Mouse (Mus musculus) adrenal gland, adult 2 months (tissue): ENCODE measurements at regions not wholly inside any gene's neighbourhood (a gene's known extent, or its start where the extent isn't known, plus 50 kb on each side); places are given as distances from the start of the nearest gene placed in this dataset.
A peak's percentile ranks its signal among the peaks of the same experiment; 100 is the strongest.

Experiments
- DNase-seq: peaks from one replicate; pipeline ENCODE4 v3.0.0; 2021

DNA sequence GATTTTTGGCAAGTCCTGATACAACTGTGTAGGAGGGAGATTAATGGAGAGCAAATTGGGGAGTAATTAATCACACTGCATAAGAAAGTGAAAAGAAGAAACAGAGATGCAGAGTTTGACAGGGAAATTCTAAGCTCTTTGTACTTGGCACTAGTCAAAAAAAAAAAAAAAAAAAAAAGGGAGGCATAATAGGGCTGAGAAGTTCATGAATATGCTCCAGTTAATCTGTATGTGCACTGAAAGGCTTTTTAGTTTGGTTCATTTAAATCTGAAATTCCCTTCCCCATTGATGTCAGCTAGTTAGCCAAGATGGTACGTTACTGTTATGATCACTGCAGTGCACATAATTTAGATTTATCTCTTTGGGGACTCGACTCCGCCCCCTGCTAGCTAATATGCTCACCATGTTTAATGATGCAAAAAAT is 470.8 kb upstream of the Map3k7 start:
- DNase-seq: no peak

DNA sequence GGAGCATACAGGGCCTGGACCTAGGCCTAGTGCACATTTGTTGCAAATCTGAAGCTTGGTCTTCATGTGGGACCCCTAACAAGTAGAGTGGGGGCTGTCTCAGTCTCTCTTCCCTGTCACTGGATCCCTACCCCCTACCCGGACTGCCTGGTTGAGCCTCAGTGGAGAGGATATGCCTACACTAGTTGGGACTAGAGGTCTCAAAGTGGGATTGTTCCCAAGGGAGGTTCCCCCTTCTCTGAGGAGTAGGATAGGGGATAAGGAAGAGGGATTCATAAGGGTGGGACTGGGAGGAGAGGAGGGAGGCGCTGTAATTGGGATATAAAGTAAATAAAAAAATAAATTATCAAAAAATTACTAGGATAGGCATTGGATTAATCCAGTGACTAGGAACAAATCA is 464.0 kb upstream of the Map3k7 start:
- DNase-seq: no peak

DNA sequence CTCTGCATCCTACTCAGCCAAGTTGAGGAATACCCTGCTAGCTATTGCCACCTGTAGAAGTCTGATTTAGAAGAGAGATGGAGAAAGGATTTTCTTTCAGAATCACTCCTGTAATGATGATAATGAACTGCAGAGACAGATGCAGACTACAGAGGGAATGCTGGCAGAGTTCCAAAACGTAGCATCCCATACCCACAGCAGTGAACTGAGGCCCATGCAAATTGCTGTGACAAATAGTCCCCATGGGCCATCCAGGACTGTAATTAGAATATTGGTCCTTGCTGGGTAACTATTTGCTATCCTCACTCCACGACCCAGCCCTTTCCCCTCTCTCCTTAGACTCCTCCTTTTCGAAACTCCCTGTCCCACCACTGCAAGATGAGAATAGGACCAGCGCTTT is 463.5 kb upstream of the Map3k7 start:
- DNase-seq: no peak

GRCm38 (mm10) chr4:31525638-31526207 is 438.2 kb upstream of the Map3k7 start:
- DNase-seq: no peak

DNA sequence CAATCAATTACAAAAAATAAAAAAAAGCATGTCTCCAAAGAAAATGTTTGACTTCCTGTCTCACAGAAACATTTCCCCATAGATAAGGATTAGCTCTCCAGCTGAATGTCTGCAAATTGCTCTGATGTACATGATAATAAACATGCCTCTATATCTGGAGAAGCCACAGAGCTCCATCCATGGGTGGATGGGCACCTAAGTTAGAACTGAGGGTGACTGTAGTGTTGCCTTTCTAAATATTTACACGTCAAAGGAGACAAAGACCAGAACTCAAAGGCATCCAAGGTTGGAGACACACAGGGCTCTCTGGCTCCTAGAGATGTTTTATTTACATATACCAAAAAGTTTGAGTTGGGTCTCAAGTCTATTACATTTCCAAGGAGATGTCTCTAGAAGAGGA is 427.1 kb upstream of the Map3k7 start:
- no peak for DNase-seq

- DNase-seq: no peak
Measured at GRCm38 (mm10) chr4:31553780-31554394, 410.0 kb upstream of the Map3k7 start.

GRCm38 (mm10) chr4:31555077-31555476 is 408.8 kb upstream of the Map3k7 start:
- DNase-seq: no peak

GRCm38 (mm10) chr4:31557261-31557660 is 406.6 kb upstream of the Map3k7 start:
- no peak for DNase-seq

DNA sequence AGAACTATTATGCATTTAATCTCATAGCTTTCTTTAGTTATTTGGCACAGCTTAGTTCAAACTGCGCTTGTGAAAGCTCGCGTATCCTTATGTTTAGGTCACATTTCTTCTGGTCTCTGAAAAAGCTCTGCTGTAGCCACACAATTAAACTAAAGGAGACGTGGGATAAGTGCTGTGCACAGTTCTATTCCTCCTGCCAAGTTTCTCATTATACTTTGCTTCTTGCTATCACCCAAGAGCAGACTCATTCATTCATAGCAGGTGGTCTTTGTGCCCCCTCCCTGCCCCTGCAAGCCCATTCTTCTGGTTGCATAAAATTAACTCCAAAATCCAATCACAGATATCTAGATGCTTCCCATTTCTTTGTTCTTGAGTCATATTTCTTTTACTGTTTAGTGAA is 403.6 kb upstream of the Map3k7 start:
- DNase-seq: no peak

- DNase-seq: no peak
Measured at GRCm38 (mm10) chr4:31561183-31561582, 402.7 kb upstream of the Map3k7 start.

DNA sequence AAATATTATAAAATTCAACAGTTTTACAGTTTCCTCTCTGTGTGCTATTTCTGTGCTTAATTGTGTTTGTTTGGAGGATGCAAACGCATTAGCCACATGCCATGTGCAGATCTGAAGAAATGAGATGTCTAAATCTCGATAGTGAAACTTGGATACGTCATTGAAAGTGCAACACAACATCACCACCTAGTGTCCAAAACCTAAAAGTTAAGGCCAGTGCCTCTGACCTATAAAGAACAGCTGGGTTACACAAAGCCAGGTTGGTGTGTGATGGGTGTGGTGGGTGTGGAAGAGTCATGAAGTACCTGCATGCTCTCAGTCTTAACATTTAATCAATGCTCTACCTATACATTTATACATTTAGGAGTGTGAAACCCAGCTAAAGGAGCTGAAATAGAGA is 402.1 kb upstream of the Map3k7 start:
- DNase-seq: peak; percentile 15

DNA sequence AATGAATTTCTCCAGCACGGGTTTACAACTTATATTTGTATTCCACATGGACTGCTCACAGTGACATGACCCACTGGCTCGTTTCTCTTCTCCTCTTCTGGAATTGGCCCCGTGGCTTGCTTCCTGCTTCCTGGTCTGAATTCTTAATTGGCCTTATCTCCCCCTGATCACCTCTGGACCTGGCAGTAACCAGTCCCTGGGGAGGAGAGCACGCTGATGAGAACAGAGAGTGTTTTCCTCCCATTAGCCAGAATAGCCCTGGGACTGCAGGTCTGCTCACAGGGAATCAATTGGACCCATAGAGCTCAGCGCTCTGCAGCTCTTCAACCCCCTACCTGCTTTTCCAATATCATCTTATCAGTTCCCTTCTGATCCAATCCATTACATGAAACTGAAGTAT is 397.7 kb upstream of the Map3k7 start:
- DNase-seq: peak; percentile 2

GRCm38 (mm10) chr4:31566834-31567233 is 397.1 kb upstream of the Map3k7 start:
- no peak for DNase-seq

DNA sequence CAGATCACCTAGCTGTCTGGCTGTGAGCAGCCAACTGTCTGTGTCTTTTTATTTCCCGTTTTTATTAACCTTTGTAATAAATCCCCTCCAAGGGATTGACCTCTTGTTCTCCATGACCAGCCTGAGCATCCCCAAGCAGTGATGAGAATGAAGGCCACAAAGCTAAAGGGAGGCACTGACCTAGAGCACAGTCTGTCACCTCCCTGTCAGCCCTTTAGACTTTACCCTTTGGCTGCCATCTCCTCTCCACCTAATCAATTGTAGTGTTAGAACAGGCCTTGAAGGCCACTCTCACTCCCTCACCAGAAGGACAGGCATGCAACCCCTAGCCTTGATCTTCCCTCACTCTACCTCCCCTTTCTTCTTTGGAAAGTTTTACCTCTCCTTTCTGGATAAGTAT is 394.2 kb upstream of the Map3k7 start:
- DNase-seq: no peak

DNA sequence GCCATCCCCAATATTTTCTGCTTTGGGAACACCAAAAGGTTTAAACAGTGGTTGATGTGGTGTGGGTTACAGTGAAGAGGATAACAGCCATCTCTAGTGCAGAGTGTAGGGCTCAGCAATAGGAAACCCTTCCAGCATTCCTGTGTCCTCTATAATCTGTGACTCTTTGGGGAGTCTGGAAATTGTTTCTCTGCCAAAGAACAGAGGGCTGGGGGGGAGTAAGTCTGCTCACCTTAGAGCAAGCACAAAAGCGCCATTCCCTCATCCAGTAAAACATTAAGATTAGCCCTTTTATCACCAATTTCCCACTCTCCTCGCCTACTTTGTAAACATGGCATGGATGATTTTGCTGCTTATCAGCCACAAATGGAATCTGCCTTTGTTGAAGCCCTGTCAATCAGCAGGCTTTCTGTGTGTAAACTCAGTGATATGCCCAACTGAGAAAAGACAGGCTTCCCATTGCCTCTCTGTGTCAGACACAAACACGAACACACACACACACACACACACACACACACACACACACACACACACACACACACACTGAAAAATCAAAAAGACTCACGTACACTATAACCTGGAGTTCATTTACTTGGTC is 386.8 kb upstream of the Map3k7 start:
- no peak for DNase-seq

DNA sequence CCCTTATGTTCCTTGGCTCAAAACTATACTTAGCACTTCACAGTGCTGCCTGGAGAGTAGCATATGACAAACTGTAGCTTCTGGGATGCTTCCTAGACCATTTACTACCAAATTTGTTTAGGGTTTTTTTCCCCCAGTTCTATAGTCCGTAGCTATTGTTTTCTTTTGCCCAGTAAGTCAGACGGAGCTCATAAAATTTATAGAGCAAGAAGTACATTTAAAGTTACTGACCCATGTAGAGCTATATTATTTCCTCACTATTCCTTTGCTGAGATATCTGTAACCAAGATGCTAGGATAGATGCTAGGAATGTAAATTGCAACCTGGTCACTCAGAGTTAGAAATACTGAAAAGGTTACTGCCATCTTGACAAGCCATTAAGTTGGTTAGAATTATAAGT is 380.4 kb upstream of the Map3k7 start:
- DNase-seq: no peak

DNA sequence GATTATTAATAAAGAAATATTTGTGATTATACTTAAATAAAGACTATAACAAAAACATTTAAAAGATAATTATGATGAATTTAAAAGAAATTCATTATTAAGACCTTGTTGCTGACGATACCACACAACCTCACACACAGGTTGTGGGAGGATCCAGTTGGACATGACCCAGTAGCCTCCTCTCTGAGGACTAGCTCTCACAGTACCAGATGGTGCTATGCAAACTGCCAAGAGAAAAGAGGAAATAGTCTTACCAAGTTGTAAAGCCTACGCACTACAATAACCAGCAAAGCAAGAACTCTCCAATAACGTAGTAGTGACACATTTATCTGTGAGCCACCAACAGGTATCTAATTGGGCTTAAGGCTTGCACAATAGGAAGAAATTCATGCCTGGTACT is 379.7 kb upstream of the Map3k7 start:
- DNase-seq: no peak

- DNase-seq: no peak
Measured at GRCm38 (mm10) chr4:31594089-31594488, 369.8 kb upstream of the Map3k7 start.

DNA sequence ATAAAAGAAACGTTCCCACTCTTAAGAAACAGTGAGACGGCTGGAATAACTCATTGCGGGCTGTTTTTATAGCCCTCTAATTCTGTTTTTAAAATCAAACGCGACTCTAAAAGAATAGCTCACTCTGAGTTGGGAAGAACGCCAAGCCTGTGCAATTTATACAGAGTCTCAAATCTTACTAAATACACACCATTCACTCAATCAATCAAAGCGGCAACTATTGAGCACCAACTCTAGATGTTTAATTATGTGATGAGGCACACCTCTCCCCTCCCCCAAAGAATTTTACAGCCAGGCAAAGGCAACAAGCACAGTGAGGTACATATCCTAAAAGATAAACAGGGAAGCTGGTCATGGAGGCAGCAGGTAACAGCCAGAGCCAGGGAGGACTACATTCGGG is 362.4 kb upstream of the Map3k7 start:
- no peak for DNase-seq

GRCm38 (mm10) chr4:31603776-31604175 is 360.1 kb upstream of the Map3k7 start:
- DNase-seq: no peak

GRCm38 (mm10) chr4:31608811-31609210 is 355.1 kb upstream of the Map3k7 start:
- DNase-seq: no peak

DNA sequence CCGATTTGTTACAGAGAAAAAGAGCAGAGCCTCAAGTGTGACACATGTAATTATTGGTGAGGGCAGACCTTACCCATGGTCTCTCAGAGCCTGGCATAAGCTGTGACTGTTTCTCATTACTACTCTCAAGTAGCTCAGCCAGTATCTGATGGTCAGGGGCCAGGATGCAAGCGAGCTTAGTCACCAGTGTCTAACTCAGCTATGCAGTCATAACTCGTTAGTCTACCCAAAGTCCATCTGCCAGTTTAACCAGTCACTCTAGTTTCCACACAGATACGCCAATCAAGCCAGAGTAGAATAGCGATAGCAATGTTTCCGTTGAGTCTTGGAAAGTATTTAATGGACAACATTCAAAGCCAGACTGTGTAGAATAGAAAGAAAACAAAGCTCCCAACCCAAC is 354.3 kb upstream of the Map3k7 start:
- DNase-seq: no peak

DNA sequence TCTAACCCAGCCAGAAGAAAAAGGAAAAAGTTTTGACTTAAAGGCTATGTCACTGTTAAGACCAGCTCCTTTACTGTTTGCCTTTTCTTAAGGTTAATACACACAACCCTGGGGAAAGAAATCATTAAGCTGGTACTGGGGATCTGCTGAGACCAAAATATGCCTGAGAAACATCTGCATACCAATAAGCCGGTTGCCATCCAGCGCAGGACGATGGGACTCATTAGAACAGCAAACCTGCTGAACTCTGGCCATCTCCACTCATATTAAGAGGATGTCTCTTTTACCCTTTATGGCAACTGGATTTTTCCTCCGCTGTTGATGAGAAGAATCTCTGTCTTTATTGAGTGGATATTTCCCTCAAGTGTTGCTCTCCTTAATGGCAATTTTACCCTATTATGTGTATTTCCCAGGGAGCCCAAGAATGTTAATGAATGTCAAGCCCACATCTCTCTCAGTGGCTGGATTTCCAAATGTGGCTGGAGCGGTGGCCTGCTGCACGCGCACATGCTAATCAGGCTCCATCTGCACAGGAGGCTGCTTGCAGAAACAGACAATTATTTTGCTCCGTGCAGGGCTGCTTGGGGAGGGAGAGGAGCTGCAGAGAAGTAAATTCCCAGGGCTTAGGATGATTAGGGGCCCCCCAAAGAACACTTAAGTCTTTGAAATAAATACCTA is 351.6 kb upstream of the Map3k7 start:
- no peak for DNase-seq
